Mouse (Mus musculus) R1 (cell line): ENCODE data around the gene Gm11096.

Experiments
- DNase-seq: peaks from one replicate; pipeline ENCODE4 v3.0.0-alpha.2; 2018; ENCODE audit warnings: low read depth, low spot score

Gm11096 gene

GRCm38 (mm10) chr17:81480351-81481161 lies 39.0 kb downstream of the Gm11096 start:
- no peak for DNase-seq

- DNase-seq: no peak
Observed at GRCm38 (mm10) chr17:81481843-81482490, 40.4 kb downstream of the Gm11096 start.

- DNase-seq: no peak
Observed at GRCm38 (mm10) chr17:81486388-81486787, 44.8 kb downstream of the Gm11096 start.
